Mouse (Mus musculus): Measurements from ENCODE around the gene Poc1a.

Gene Poc1a

DNA sequence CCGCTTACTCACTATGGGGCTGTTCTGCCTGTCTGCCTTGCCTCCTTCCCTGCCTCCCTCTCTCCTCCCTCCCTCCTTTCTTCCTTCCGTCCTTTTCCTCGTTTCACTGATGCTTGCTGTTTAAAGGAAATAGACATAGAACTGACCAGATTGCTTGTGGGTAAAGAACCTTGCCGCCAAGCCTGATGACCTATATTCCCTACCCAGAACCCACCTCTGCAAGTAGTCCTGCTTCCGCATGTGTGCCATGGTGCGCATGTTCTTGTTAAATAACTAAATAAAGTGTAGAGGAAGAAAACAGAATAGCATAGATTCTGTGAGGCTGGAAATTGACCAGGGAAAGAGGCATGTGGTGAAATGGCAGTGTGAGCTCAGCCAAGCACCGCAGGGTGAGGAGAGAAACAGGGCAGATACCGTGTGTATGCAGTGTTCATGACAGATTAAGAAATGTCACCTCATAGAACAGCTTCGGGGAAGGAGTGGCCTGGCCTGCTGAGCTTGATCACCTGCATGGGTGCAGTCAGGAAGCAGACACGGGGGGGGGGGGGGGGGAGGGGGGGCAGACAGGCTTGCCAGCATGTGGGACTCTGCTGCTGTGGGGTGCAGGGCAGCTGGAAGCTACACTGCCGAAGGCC is 20.7 kb downstream of the Poc1a start:
- no peak for DNase-seq (ENCODE audit: low spot score)

DNA sequence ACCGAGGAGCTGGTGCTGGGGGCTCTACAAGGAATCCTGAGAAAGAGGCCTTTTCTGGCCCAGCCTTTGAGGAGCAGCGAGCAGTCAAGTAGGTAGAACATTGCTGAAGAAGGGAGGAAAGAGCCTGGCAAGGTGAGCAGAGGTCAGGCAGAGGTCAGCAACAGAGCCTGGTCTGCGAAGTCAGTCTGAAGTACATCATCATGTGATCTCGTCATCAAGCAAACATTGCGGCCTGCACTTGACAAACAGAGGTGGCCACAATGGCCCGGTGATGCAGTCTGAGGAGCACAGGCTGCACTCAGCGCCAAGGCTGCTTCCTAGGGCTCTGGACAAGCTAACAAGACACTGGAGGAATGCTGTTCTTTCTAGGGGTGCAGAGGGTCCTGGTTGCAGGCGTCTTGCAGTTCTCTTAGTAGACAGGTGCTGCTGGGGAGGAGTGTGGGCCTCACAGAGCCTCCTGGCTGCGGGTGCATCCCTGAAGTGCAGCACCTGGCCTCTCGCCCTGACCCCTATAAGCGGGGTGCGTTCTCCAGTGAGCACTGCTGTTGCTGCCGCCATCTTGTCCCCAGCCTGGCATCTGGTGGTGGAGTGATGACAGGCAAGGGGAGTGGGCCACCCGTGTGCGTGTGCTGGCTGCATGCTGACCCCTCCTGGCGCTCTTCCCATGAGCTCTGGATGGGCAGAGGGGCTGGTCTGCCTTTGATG is 21.7 kb downstream of the Poc1a start:
- no peak for DNase-seq (ENCODE audit: low spot score)

DNA sequence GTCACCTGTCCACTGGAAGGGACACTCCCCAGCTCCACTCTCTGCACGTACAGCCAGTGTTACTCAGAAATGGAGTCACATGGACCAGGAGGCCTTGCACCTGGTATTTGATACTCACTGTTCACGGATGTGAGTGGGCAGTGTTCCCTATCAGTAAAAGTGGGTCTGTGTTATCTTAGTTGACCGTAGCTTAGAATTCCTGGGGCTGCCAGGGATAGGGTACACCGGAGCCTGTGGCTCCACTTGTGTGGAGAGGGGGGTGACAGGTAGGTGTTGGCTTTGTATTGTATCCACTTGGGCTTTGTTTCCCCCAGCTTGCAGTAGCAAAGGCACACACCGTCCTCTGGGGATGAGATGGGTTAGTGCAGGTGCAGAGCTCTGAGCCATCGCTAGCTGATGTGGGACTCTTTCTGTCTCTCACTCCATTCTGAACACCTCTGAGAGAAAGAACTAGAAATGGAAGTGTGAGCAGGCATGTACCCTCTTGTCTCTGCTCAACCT is 22.6 kb downstream of the Poc1a start:
- no peak for DNase-seq (ENCODE audit: low spot score)

DNA sequence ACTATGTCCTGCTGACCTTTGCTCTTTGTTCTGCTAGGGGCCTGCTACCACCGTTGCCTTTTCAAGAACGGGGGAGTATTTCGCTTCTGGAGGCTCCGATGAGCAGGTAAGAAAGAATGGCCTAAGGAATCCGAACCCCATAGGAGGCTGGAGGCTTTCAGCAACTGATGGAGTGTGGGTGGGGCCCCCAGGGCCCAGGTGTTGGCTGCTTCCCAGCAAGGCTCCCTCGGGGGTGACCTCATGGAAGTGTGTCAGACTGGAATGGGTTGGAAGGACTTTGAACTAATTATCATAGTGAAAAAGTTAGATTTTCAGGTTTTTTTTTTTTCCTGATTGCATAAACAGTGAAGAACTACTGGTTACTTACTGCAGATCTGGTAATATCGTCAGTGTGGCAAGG is 24.4 kb downstream of the Poc1a start:
- DNase-seq (ENCODE audit: low spot score): no peak

- DNase-seq (ENCODE audit: low spot score): peak; percentile 52
Measured at GRCm38 (mm10) chr9:106306662-106307351, 25.9 kb downstream of the Poc1a start.

DNA sequence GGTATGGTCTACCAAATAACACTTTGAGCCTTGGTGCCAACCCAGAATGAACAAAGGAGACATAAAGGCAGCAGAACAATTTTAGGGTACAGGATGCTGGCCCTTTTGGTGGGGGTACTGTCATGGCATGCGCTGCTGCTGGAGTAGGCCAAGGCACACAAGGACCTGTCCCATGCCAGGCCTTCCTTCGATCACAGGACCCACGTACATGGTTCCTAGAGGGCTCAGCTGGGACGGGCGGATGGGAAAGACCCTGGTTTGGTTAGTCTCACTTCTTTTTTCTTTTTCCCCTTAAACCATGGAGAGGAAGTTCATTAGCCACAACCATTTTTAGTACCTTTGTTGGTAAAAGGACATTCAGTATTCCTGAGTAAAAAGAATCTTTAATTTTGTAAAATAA is 27.3 kb downstream of the Poc1a start:
- DNase-seq (ENCODE audit: low spot score): no peak

- no peak for DNase-seq (ENCODE audit: low spot score)
Measured at GRCm38 (mm10) chr9:106308555-106308954, 27.7 kb downstream of the Poc1a start.

DNA sequence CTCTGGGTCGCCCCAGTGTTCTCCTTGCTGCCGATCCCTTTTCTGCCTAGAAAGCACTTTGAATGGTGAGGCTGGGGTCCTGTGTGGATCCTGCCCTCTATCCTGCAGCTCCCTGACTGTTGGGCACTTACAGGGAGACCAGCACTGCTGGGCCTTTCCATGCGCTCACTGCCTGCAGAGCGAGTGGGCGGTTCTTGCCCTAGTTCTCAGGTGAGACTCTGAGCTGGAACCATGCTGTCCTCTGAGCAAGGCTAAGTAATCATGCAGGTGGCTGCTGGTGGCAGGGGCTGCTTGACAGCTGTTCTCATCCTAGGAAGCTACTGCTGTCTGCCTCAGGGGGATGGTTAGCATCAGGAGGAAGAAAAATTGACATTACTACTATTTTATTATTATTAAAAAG is 28.1 kb downstream of the Poc1a start:
- DNase-seq (ENCODE audit: low spot score): no peak

DNA sequence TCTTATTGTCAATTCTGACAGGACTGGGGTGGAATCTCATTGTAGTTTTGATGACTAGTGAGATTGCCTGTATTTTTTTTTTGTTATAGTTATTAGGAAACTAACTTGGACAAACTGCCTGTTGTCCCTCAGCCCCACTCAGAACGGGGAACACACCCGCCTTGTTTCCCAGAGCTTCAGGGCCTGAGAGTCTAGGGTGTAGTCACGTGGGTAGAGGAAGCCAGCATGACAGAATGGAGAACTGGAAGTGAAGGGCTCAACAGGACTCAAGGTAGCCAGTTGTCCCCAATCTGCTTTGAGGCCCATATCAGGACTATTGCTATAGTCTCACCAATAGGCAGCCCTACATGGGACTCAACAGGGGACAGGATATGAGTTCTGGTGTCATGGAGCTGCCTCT is 29.0 kb downstream of the Poc1a start:
- no peak for DNase-seq (ENCODE audit: low spot score)

- no peak for DNase-seq (ENCODE audit: low spot score)
Measured at GRCm38 (mm10) chr9:106311625-106312191, 30.8 kb downstream of the Poc1a start.

GRCm38 (mm10) chr9:106312950-106313360 is 32.1 kb downstream of the Poc1a start:
- DNase-seq (ENCODE audit: low spot score): no peak

DNA sequence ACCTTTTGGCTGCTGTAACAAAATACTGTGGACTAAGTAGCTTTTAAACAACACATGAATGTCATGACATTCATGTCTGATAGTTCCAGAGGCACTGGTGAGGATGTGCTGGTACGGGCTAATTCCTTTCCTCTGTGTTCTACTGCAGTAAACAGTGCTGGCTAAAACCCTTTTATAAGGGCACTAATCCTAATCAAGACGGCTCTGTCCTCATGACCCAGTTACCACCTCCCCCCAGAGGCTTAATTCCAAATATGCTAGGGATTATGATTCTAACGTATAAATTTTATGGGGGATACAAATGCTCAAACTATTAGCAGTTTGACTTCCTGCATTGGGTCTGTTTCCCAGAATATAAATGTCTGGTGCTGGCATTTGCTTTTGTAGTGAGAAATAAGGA is 33.3 kb downstream of the Poc1a start:
- DNase-seq (ENCODE audit: low spot score): no peak

- no peak for DNase-seq (ENCODE audit: low spot score)
Measured at GRCm38 (mm10) chr9:106318074-106318473, 37.2 kb downstream of the Poc1a start.

- DNase-seq (ENCODE audit: low spot score): no peak
Measured at GRCm38 (mm10) chr9:106319095-106319494, 38.2 kb downstream of the Poc1a start.

DNA sequence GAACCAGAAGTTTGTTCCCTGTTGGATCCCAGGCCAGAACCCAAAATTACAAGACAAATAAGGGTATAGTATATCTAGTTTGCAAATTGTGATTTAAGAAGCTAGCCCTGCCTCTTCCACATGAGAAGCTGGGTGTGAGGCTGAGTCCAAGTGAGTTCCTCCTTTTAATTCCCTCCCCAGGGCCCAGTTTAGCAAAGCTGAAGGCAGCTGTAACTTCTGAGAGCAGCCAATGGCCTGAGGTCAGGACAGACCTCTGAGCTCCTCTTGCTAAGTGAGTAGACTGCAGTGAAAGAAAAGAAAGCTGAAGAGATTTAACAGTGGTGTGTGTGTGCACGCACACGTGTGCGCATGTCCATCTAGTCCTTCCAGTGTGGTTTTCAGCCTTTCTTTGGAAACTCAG is 41.6 kb downstream of the Poc1a start:
- DNase-seq (ENCODE audit: low spot score): no peak

- no peak for DNase-seq (ENCODE audit: low spot score)
Measured at GRCm38 (mm10) chr9:106326241-106326640, 45.4 kb downstream of the Poc1a start.

DNA sequence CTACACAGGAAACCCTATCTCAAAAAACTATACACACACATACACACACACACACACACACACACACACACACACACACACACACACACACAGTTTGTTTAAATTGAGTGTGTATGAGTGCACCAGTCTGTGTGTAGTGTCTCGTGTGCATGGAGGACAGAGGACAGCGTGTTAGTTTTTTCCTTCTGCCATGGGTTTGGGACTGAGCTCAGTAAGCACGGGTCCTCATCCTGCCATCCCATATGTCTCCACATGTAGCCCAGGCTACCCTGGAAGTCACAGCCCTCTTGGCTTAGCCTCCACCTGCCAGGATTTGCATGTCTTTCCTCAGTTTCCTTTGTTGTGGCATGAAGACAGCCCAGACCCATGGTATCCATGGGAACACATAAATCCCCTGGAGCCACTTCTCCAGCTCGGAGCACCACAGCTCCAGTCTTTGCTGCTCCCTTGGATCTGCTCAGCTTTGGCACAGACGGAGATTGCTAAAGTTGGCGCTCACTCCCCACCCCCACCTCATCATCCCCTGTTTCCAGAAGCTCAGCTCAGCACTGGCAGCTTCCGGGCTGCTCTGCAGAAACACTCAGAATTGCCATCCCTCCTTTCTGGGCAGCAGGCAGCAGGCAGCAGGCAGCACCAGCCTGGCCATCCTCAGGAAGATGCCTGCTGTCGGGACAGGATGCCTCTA is 46.4 kb downstream of the Poc1a start:
- no peak for DNase-seq (ENCODE audit: low spot score)

- DNase-seq (ENCODE audit: low spot score): no peak
Measured at GRCm38 (mm10) chr9:106328068-106328610, 47.3 kb downstream of the Poc1a start.

GRCm38 (mm10) chr9:106328772-106329511 is 48.1 kb downstream of the Poc1a start:
- no peak for DNase-seq (ENCODE audit: low spot score)

GRCm38 (mm10) chr9:106332746-106333145 is 51.9 kb downstream of the Poc1a start:
- DNase-seq (ENCODE audit: low spot score): no peak

GRCm38 (mm10) chr9:106337620-106338019 is 56.8 kb downstream of the Poc1a start:
- DNase-seq (ENCODE audit: low spot score): no peak
